Mouse (Mus musculus) common myeloid progenitor, adult 5-6 weeks (primary cell): ENCODE measurements at regions not wholly inside any gene's neighbourhood (a gene's known extent, or its start where the extent isn't known, plus 50 kb on each side); places are given as distances from the start of the nearest gene placed in this dataset.
A peak's percentile ranks its signal among the peaks of the same experiment; 100 is the strongest.
"Not testable (repeated sequence)": the region's sequence is repeated elsewhere in the genome, so short reads cannot be mapped to it uniquely, and the experiment has no call there.

Experiments used
- ATAC-seq: replicated peaks from 2 replicates; pipeline ENCODE4 v1.8.0; 2016; ENCODE audit warnings: low read depth, mild to moderate bottlenecking, moderate TSS enrichment, inconsistent platforms; ENCODE audit not compliant: poor library complexity, severe bottlenecking

- not testable (repeated sequence) for ATAC-seq
Measured at GRCm38 (mm10) chrX:50604995-50605394, 176.7 kb upstream of the Olfr1324 start.

GRCm38 (mm10) chrX:50602881-50603280 is 174.6 kb upstream of the Olfr1324 start:
- ATAC-seq, result not testable (repeated sequence)

- ATAC-seq, result 0 out of 2 replicates have a peak, but pooled peaks have one; percentile 22
Measured at GRCm38 (mm10) chrX:50602461-50602875, 174.2 kb upstream of the Olfr1324 start.

GRCm38 (mm10) chrX:50600262-50600661 is 172.0 kb upstream of the Olfr1324 start:
- ATAC-seq, result not testable (repeated sequence)

GRCm38 (mm10) chrX:50599780-50600179 is 171.5 kb upstream of the Olfr1324 start:
- peak; percentile 42; the same call in 1 of the 2 replicates for ATAC-seq

- ATAC-seq, result not testable (repeated sequence)
Measured at GRCm38 (mm10) chrX:50597626-50598025, 169.3 kb upstream of the Olfr1324 start.

DNA sequence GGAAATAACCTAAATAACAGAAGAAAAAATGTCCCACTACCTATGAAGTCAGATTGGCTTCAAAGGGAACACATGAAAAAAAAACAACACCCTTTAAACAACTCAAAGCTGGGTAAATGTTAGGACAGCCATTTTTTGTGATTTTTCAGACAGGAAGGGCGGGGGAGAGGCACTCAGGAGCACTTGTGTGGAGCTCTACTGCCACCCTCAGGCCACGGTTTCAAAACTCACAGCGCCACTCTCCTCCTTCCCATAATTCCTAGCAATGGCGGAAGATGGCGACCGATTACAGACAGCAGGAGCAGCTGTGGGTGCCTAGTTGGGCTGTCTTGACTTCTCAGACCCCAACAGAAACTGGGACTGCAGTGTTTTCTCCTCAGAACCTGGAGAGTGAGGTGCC is 168.8 kb upstream of the Olfr1324 start:
- ATAC-seq, result no peak

DNA sequence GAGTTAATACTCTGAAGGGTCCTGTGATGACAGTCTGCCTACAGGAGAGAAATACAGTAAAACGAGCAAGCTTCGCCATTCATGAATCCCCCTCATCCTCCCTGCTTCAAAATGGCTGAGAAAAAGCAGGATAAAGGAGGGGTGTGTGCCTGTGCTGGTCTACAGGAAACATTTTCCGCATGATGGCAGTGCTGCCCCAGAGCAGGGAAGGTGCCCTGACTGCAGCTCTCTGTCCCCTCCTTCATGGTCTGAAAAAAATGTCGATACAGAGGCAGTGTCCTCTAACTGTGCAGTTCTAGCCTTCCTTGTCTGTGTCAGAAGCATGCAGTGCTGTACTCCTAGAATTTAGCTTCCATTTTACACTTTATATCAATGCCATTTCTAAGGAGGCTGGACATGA is 166.7 kb upstream of the Olfr1324 start:
- not testable (repeated sequence) for ATAC-seq

DNA sequence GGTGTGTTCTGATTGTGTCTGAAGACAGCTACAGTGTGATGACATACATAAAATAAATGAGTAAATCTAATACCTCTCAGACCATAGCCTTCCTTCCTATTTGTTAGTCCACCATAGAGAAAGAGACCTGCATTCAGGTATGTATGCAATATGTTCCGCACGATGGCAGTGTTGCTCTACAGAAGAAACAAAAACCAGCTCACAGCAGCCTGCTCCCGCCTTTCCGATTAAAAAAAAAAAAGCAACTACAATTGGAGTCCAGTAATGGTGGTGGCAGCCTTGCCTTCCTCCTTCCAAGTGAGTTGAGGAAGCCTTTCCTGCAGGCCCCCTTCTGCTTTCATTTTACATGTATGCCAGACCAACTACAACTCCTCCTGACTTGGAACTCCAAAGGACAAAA is 163.2 kb upstream of the Olfr1324 start:
- ATAC-seq, result no peak

GRCm38 (mm10) chrX:50590673-50591341 is 162.5 kb upstream of the Olfr1324 start:
- no peak for ATAC-seq

GRCm38 (mm10) chrX:50588892-50589291 is 160.6 kb upstream of the Olfr1324 start:
- ATAC-seq, result peak; percentile 56; the same call in 1 of the 2 replicates

GRCm38 (mm10) chrX:50583741-50584580 is 155.7 kb upstream of the Olfr1324 start:
- ATAC-seq, result no peak

DNA sequence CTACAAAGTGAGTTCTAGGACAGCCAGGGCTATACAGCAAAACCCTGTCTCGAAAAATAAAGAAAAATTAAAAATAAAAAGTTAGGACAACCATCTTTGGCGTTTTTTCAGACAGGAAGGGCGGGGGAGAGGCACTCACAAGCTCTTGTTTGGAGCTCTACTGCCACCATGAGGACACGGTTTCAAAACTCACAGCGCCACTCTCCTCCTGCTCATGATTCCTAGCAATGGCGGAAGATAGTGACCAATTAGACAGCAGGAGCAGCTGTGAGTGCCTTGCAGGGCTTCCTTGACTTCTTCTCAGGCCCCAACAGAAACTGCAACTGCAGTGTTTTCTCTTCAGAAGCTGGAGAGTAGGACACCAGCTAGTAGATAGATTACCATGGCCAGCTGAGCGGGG is 151.9 kb upstream of the Olfr1324 start:
- ATAC-seq, result no peak

DNA sequence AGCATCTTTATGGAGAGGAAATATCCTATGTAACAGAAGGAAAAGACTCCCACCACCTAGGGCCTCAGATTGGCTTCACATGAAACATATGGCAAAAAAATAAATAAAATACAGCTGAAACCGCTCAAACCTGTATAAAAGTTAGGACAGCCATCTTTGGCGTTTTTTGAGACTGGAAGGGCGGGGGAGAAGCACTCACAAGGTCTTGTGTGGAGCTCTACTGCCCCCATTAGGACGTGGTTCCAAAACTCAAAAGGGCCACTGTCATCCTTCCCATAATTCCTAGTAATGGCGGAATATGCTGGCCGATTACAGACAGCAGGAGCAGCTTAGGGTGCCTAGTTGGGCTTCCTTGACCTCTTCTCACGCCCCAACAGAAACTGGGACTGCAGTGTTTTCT is 148.5 kb upstream of the Olfr1324 start:
- no peak for ATAC-seq

DNA sequence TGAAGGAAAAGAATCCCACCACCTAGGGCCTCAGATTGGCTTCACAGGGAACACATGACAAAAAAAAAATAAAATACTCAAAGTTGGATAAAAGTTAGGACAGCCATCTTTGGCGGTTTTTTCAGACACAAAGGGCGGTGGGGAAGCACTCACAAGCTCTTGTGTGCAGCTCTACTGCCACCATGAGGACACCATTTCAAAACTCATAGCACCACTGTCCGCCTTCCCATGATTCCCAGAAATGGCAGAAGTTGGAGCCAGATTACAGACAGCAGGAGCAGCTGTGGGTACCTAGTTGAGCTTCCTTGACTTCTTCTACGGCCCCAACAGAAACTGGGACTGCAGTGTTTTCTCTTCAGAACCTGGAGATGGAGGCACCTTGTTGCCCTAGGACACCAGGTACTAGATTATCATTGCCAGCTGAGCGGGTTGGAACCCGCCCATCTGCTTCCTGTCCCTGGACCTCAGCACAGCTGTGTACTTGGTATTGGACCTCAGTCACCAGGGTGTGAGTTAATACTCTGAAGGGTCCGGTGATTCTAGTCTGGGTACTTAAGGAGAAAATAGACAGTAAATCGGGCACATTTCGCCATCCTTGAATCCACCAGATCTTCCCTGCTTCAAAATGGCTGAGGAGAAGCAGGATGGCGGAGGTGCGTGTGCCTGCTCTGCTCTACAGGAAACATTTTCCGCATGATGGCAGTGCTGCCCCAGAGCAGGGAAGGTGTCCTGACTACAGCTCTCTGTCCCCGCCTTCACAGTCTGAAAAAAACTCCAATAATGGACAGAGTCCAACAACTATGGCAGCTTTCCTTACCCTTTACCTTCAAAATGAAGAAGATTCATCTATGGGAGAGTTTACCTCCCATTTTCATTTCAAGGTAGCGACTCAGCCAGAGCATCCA is 144.1 kb upstream of the Olfr1324 start:
- ATAC-seq, result not testable (repeated sequence)

- ATAC-seq, result no peak
Measured at GRCm38 (mm10) chrX:50569087-50569486, 140.8 kb upstream of the Olfr1324 start.

DNA sequence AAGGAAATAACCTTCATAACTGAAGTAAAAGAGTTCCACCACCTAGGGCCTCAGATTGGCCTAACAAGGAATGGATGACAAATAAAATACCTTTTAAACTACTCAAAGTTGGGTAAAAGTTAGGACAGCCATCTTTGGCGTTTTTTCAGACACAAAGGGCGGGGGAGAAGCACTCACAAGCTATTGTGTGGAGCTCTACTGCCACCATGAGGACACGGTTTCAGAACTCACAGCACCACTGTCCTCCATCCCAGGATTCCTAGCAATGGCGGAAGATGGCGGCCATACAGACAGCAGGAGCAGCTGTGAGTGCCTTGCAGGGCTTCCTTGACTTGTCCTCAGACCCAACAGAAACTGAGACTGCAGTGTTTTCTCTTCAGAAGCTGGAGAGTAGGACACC is 138.0 kb upstream of the Olfr1324 start:
- no peak for ATAC-seq

DNA sequence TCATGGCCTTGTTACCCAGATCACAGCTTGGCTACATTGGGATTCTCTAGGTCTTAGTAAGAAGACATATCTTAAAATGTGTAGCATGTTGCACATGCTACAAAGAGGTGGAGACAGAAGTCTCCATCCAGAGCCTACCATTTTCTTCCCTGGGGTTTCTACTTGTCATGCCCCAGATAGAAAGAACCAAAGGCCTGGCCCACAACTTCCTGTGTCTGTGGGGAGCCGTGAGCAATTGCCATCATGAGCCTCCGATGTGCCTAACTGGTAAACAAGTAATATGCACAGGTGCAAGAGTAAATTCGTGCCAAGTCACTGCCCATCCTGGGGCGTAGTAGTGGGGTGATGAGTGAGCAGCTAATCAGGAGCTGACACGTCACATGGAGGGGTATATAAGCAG is 136.7 kb upstream of the Olfr1324 start:
- ATAC-seq, result not testable (repeated sequence)

DNA sequence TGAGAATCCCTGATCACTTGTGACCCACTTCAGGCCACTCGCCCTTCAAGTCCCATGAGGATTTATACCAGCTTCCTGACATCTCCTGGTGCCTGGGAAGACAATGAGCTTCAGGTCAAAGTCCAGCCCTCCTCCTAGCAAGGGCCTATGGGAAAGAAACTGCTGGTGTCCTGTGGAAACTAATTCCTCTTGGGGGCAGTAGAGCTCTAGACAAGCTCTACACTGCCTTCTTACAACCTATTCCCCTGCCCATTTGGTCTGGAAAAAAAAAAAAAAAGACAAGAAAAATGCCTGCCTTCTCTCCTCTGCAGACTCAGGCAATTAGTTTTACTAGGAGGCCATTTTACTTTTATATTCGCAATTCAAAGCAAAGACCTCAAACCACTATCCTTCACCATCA is 132.6 kb upstream of the Olfr1324 start:
- peak; percentile 83 for ATAC-seq

GRCm38 (mm10) chrX:50550297-50550696 is 122.0 kb upstream of the Olfr1324 start:
- no peak for ATAC-seq
